Mouse (Mus musculus) adrenal gland, adult 8-10 months (tissue): ENCODE results near the gene Grpr. TPM values are rescaled to one million over a fixed set of nuclear protein-coding genes. Genes with fewer than 3 reads are reported as not detected.
A peak's percentile ranks its signal among the peaks of the same experiment; 100 is the strongest.

Experiments used
- DNase-seq: peaks from one replicate; pipeline ENCODE4 v3.0.0; 2022
- total RNA-seq, 4 experiments: library from RNA; stranded (reverse); gene quantifications; 2 replicates each; pipeline ENCODE4 v1.2.4; 2022

Gene Grpr
- total RNA-seq, result 1 to 10 TPM; 4.5 to 8.9 (median 7.1) TPM

DNA sequence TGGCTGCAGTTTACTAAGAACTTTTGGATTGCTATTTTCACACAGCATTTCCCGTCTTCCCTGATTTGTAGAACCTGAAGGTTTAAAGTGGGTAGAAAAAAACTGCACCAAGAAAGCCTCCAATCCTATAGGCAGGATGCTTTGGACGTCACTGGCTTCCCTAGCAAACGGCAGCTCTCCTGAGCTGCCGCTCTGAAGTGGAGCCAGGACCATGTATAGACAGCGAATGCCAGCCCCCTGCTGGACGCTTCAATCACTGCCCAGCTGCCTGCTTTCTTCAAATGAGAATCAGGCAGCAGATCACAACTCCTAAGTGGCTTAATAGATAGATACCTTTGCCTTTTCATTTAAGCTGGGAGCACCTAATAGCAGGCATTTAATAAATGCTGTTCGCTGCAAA, at the start of gene Grpr:
Gene Grpr, minus strand, starts transcription at position 12 of the 400 bp plus-strand sequence.
- DNase-seq, result peak; percentile 32

- DNase-seq, result no peak
These were observed 11.0 kb upstream of the Grpr start for GRCm38 (mm10) chrX:163560521-163560920.

GRCm38 (mm10) chrX:163547042-163547441, 2.4 kb downstream of the Grpr start:
- no peak for DNase-seq

- DNase-seq, result no peak
These were observed 16.6 kb downstream of the Grpr start for GRCm38 (mm10) chrX:163532836-163533235.

DNA sequence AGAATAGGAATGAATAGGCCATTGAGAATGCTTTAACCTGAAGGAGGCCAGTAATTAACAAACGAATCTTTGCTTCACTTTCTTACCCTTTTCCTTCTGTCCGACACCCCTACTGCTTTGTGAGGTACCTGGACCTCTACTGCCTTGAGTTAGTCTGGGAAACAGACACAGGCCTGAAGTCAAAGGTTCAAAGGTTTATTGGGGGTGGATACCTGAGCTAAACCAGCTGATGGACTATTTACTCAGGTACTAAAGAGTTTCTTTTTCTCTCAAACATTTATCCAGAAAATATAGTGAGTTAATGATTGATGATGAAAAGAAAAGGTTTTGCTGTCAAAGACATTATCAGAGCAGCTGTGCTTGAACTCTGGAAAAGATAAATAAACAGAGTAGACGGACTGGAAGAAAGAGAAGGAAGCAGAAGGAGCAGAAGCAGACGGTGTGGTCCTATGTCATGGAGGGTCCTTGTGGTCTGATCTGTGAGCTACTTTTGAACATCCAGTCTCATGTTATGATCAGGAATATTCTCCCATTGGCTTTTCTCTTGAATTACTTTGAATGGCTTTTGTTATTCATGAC, 30.4 kb downstream of the Grpr start:
- no peak for DNase-seq

DNA sequence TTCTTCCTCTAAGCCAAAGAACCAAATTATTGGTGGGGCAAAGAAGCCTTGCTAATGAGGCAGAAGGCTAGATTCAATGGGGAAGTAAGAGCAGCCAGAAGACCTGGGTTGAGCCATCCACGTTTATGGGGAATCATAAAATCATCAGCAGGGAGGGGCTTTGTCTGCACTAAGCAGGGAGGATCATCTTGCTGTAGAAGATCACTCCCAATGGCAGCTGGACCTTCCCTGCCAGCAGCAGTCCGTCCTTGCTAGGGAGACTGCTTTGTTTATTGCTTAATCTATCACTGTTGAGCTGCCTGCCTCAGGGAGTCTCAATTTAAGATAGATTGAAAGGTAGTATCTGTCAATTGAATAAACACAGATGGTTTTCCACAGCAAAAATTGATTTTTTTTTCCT, 37.7 kb downstream of the Grpr start:
- no peak for DNase-seq

- no peak for DNase-seq
These were observed 47.4 kb downstream of the Grpr start for GRCm38 (mm10) chrX:163502088-163502487.

Other genes starting within 250 kb of the Grpr start
- under 1 TPM; 0.56 to 0.96 (median 0.73) TPM for gene Rnf138rt1, start 211.7 kb upstream of the Grpr start, total RNA-seq